Mouse (Mus musculus) kidney, embryonic 15.5 days (tissue): ENCODE measurements at regions not wholly inside any gene's neighbourhood (a gene's known extent, or its start where the extent isn't known, plus 50 kb on each side); places are given as distances from the start of the nearest gene placed in this dataset.
"Not testable (repeated sequence)": the region's sequence is repeated elsewhere in the genome, so short reads cannot be mapped to it uniquely, and the experiment has no call there.

Source experiments
- ATAC-seq: fragments of 200-750 bp; cut with Nextera tagmentation; replicated peaks from 2 replicates; pipeline ENCODE4 v1.8.0; 2017; ENCODE audit warnings: moderate TSS enrichment; ENCODE audit not compliant: low FRiP score
- H3K27ac ChIP-seq: fragments of 300-500 bp; sonication (generic); 2 replicates; pipeline ENCODE4 v1.5.1; 2015; ENCODE audit warnings: mild to moderate bottlenecking, inconsistent platforms
- H3K27me3 ChIP-seq: fragments of 300-500 bp; sonication (generic); 2 replicates; pipeline ENCODE4 v1.6.1; 2015; ENCODE audit warnings: inconsistent platforms
- H3K36me3 ChIP-seq: fragments of 300-500 bp; sonication (generic); 2 replicates; pipeline ENCODE4 v1.6.1; 2015; ENCODE audit warnings: inconsistent platforms
- H3K4me1 ChIP-seq: fragments of 300-500 bp; sonication (generic); 2 replicates; pipeline ENCODE4 v1.6.1; 2015; ENCODE audit warnings: inconsistent platforms
- H3K4me2 ChIP-seq: fragments of 300-500 bp; sonication (generic); 2 replicates; pipeline ENCODE4 v1.6.1; 2015; ENCODE audit warnings: moderate library complexity, mild to moderate bottlenecking, inconsistent platforms
- H3K4me3 ChIP-seq: fragments of 300-500 bp; sonication (generic); replicated peaks from 2 replicates; pipeline ENCODE4 v1.5.1; 2015; ENCODE audit warnings: mild to moderate bottlenecking, inconsistent platforms
- H3K9ac ChIP-seq: fragments of 300-500 bp; sonication (generic); 2 replicates; pipeline ENCODE4 v1.6.1; 2015; ENCODE audit warnings: mild to moderate bottlenecking, inconsistent platforms
- H3K9me3 ChIP-seq: fragments of 300-500 bp; sonication (generic); replicated peaks from 2 replicates; pipeline ENCODE4 v1.6.1; 2016; ENCODE audit warnings: inconsistent platforms
- WGBS: fragments of 180-500 bp; shearing (Covaris S2); methylation state at CpG from one replicate; pipeline ENCODE4 v1.1.7; 2015; ENCODE audit warnings: mixed read lengths; 5-methylcytosine and 5-hydroxymethylcytosine counted together

- WGBS: 78% methylated on average over 14 of the region's 14 CpGs
- no peaks in the 10 kb centered on the region for H3K9me3 ChIP-seq
- H3K27me3 ChIP-seq: no peaks in the 10 kb centered on the region
- H3K9ac ChIP-seq: no peak overlapping the region
- H3K4me1 ChIP-seq: no peaks in the 10 kb centered on the region
- H3K36me3 ChIP-seq: no peaks in the 10 kb centered on the region
- ATAC-seq: no peak
- H3K27ac ChIP-seq: no peak overlapping the region
- H3K4me2 ChIP-seq: no peak overlapping the region
- no peak overlapping the region for H3K4me3 ChIP-seq
Measured at GRCm38 (mm10) chr13:83760387-83761170, 256.7 kb downstream of the Mef2c start.

GRCm38 (mm10) chr13:83762484-83762883 is 258.6 kb downstream of the Mef2c start:
- WGBS: 91% methylated on average over 1 of the region's 1 CpGs
- Histone ChIP-seq H3K4me3 (no peak overlapping the region), H3K27ac (no peak overlapping the region), H3K4me1 (no peaks in the 10 kb centered on the region), H3K9ac (no peak overlapping the region), H3K36me3 (no peaks in the 10 kb centered on the region), H3K4me2 (no peak overlapping the region), H3K27me3 (no peaks in the 10 kb centered on the region), H3K9me3 (no peaks in the 10 kb centered on the region)
- no peak for ATAC-seq

DNA sequence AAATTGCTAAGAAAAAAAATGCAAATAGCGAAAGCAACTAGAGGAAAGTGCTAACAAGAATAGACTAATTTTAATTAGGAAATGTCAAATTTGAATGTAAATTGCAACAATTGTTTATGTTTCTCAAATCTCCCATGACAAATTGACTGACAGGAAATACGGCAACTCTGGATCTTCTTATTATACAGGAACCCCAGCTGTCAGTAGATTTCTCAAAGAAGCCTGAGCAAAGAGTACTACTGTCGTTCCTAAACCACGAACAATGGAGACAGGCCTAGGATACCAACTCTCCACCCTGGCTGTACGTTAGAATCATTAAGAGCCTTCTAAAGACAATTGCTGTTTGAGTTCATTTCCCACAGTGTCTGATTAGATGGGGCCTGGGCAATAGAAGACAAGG is 259.5 kb downstream of the Mef2c start:
- H3K9ac ChIP-seq, H3K9me3 ChIP-seq, H3K27ac ChIP-seq, ATAC-seq, H3K4me2 ChIP-seq, H3K36me3 ChIP-seq, H3K27me3 ChIP-seq, H3K4me3 ChIP-seq, H3K4me1 ChIP-seq: not testable (repeated sequence)
- WGBS: 76% methylated on average over 5 of the region's 5 CpGs

GRCm38 (mm10) chr13:83785643-83786042 is 281.8 kb downstream of the Mef2c start:
- Histone ChIP-seq H3K27me3 (no peaks in the 10 kb centered on the region), H3K4me2 (no peak overlapping the region), H3K27ac (no peak overlapping the region), H3K9me3 (no peaks in the 10 kb centered on the region), H3K4me3 (no peak overlapping the region), H3K4me1 (no peaks in the 10 kb centered on the region), H3K9ac (no peak overlapping the region), H3K36me3 (no peaks in the 10 kb centered on the region)
- no peak for ATAC-seq

GRCm38 (mm10) chr13:83809535-83809934 is 305.7 kb downstream of the Mef2c start:
- Histone ChIP-seq H3K27ac (no peak overlapping the region), H3K4me3 (no peak overlapping the region), H3K9me3 (no peaks in the 10 kb centered on the region), H3K27me3 (no peaks in the 10 kb centered on the region), H3K4me1 (no peaks in the 10 kb centered on the region), H3K4me2 (no peak overlapping the region), H3K9ac (no peak overlapping the region), H3K36me3 (no peaks in the 10 kb centered on the region)
- 83% methylated on average over 1 of the region's 1 CpGs for WGBS
- no peak for ATAC-seq

DNA sequence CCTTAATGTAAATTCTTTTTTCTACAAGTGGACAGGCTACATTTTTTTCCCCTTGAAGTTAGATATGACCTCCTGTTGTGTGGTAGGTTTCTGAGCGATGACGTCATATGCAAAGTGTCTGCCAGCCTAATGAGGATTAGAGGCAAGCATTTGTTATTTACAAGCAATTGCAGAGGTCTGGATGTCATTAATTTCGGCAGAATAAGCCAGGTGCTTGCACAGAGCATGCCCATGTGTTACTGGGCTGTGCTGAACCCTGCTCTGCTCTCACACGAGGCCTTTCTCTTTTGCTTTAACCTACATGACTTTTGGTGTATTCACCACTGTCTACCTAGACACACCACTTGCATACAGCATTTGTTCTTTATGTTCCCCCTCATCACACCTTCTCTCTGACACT is 316.5 kb downstream of the Mef2c start:
- Histone ChIP-seq H3K9me3 (no peaks in the 10 kb centered on the region), H3K27ac (no peak overlapping the region), H3K27me3 (no peaks in the 10 kb centered on the region), H3K4me1 (no peaks in the 10 kb centered on the region), H3K4me3 (no peak overlapping the region), H3K4me2 (no peak overlapping the region), H3K36me3 (no peaks in the 10 kb centered on the region), H3K9ac (no peak overlapping the region)
- ATAC-seq: no peak
- WGBS: 63% methylated on average over 4 of the region's 4 CpGs

DNA sequence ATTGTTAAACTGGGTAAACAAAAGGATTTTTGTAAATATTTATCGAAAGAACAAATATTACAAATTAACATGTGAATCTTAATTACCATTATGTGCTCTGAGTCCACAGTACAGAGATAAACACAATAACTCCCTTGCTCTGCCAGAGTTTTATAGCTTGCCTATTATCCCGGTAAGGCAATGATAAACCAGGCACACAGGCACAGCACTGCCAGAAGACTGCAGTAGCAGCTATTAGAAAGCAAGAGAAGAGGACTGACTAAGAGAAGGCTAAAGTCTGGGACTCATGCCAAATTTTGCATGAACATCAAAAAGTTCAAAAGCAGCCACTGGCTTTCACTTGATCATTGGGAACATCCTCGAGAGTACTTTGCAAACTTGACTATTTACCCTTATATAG is 316.9 kb downstream of the Mef2c start:
- Histone ChIP-seq H3K27ac (no peak overlapping the region), H3K4me1 (no peaks in the 10 kb centered on the region), H3K4me3 (no peak overlapping the region), H3K27me3 (no peaks in the 10 kb centered on the region), H3K36me3 (no peaks in the 10 kb centered on the region), H3K4me2 (no peak overlapping the region), H3K9ac (no peak overlapping the region), H3K9me3 (no peaks in the 10 kb centered on the region)
- 75% methylated on average over 3 of the region's 3 CpGs for WGBS
- no peak for ATAC-seq

DNA sequence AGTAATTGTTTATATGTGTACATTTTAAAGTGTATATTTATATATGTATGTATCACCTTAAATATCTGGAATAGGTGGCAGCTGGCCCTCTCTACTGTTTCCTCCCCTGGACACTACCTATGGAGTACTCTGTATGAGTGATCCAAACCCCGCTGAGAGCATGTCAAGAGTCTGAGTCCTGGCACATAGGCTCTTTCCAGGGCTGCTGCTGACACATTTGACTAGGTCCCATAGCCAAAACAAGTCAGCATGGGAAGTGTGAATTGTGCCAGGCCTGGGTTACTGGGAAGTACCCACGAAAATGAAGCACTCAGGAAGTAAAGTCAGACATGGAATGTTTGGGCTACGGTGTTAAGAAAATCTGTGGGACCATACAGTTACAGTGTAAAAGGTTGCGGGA is 321.1 kb downstream of the Mef2c start:
- no peak for ATAC-seq
- Histone ChIP-seq H3K27me3 (no peaks in the 10 kb centered on the region), H3K36me3 (no peaks in the 10 kb centered on the region), H3K4me2 (no peak overlapping the region), H3K9ac (no peak overlapping the region), H3K27ac (no peak overlapping the region), H3K9me3 (no peaks in the 10 kb centered on the region), H3K4me3 (no peak overlapping the region), H3K4me1 (no peaks in the 10 kb centered on the region)
- WGBS: 80% methylated on average over 4 of the region's 4 CpGs

DNA sequence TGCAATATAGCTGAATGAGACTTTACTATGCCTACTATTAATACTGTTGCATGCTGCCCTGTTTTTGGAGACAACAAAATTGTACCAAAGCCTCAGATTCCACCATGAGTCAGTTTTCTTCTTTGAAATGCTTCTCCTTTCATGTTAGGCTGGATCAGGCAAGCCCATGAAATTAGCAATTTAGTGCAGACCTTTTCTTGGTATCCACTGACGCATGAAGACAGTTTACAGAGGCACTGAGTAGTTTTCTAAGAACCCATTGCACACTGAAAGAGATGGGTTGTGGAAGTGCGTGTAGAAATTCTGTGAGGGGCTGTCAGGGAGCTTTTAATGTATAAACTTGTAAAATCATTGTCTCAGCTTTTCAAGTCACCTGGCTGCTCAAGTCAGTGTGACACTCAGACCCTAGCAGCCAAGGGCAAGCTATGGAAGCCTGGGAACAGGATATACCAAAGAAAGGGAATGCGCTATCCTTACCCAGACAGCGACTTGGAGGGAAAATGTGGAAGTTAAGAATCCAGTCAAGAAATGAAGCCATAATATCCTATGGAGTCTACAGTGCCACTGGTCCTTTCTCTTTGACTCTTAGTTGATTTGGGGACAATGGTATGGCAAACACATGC is 323.1 kb downstream of the Mef2c start:
- H3K4me2 ChIP-seq: no peak overlapping the region
- no peaks in the 10 kb centered on the region for H3K9me3 ChIP-seq
- 70% methylated on average over 4 of the region's 4 CpGs for WGBS
- H3K4me3 ChIP-seq: no peak overlapping the region
- H3K4me1 ChIP-seq: no peaks in the 10 kb centered on the region
- H3K27ac ChIP-seq: no peak overlapping the region
- ATAC-seq: no peak
- no peak overlapping the region for H3K9ac ChIP-seq
- H3K36me3 ChIP-seq: no peaks in the 10 kb centered on the region
- H3K27me3 ChIP-seq: no peaks in the 10 kb centered on the region

GRCm38 (mm10) chr13:83865932-83866685 is 356.0 kb upstream of the Tmem161b start:
- no peaks in the 10 kb centered on the region for H3K9me3 ChIP-seq
- H3K4me1 ChIP-seq: no peaks in the 10 kb centered on the region
- no peaks in the 10 kb centered on the region for H3K27me3 ChIP-seq
- no peak overlapping the region for H3K27ac ChIP-seq
- no peak overlapping the region for H3K4me2 ChIP-seq
- WGBS: 88% methylated on average over 6 of the region's 6 CpGs
- H3K4me3 ChIP-seq: no peak overlapping the region
- no peak overlapping the region for H3K9ac ChIP-seq
- no peaks in the 10 kb centered on the region for H3K36me3 ChIP-seq
- ATAC-seq: no peak

DNA sequence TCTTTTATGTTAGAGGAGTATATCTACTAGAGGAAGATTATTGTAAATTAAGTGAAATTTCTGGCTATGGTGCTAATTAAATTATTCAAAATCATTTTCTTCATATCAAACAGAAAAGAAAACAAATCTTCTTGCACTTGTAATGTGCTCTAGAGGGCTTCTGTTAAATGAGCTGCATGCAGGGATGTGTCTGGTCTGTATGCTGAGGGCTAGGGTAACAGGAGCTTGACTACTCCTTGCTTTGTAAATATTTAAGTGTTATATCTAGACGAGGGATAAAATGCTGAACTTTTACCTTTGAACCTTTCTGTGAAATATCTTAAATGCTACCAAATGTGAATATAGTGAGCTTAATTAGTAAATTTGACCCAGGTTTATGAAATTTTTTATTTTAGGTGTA is 354.9 kb upstream of the Tmem161b start:
- Histone ChIP-seq H3K4me1 (no peaks in the 10 kb centered on the region), H3K36me3 (no peaks in the 10 kb centered on the region), H3K4me2 (no peak overlapping the region), H3K9me3 (no peaks in the 10 kb centered on the region), H3K27me3 (no peaks in the 10 kb centered on the region), H3K9ac (no peak overlapping the region), H3K4me3 (no peak overlapping the region), H3K27ac (no peak overlapping the region)
- WGBS: 60% methylated on average over 1 of the region's 1 CpGs
- ATAC-seq: no peak

DNA sequence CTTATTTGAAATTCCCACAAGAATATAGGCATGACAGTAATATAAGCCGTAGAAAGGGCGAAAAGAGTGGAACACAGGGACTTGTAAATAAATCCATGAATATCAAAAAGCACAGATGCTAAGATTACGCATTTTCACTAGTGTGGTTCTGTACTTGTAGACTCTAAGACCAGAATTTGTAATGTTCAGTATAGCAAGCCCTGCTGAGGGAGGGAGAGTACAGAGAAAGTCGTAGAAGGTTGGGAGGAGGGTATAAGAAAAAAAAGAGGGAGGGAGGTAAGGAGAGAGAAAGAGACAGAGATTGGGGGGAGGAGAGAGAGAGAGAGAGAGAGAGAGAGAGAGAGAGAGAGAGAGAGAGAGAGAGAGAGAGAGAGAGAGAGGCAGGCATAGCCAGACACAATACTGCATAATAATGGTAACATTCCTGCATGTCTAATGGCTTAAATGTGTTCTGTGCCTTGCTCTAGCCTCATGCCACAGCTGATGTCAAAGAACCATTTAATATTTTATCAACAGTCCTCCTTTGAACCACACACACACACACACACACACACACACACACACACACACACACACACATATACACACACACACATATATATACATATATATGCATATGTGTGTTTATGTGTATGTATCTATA is 354.1 kb upstream of the Tmem161b start:
- Histone ChIP-seq H3K4me1 (no peaks in the 10 kb centered on the region), H3K36me3 (no peaks in the 10 kb centered on the region), H3K27me3 (no peaks in the 10 kb centered on the region), H3K4me2 (no peak overlapping the region), H3K9ac (no peak overlapping the region), H3K9me3 (no peaks in the 10 kb centered on the region), H3K4me3 (no peak overlapping the region), H3K27ac (no peak overlapping the region)
- 85% methylated on average over 4 of the region's 4 CpGs for WGBS
- no peak for ATAC-seq
